Mouse (Mus musculus) heart, postnatal 25 days (tissue): ENCODE results near the gene Sipa1l2. TPM values are rescaled to one million over a fixed set of nuclear protein-coding genes. Genes with fewer than 3 reads are reported as not detected.

ENCODE experiments used
- DNase-seq: peaks from one replicate; pipeline ENCODE4 v3.0.0; 2022; ENCODE audit warnings: low spot score
- intact Hi-C: fragments of 180-260 bp; cut with DNase I; formaldehyde crosslinking; loops from one replicate; pipeline ENCODE4 v1.15.1; 2025
- total RNA-seq, 2 experiments: library from RNA; stranded (reverse); gene quantifications; 2 replicates each; pipeline ENCODE4 v1.2.3; 2021

The Sipa1l2 gene
- total RNA-seq, 2 experiments from 2014 or later, result 43.7 to 44.8 TPM

DNA sequence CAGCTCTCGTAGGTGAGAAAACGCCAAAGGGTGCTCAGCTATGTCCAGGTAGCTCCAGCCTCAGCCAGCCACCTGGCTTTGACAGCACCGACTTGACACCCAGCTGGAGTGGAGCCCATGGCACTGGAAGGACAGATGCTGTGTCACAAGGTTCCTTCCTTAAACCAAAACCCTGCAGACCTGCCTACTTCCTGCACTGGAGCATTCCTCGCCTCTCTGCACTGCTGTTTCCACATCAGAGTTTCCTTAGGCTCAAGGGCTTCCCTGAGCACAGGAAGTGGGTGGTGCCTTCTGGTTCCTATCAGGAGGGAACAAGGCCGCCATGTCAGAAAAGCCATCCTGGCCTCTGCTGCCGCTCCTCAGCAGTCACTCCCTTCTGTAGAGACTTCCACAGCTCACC is 51.3 kb downstream of the Sipa1l2 start:
- DNase-seq, result peak; percentile 41
- intact Hi-C loops, result loop anchor here (5.0 kb wide), 1 partner anchor 321 kb away; no protein-coding TSS in a partner anchor

DNA sequence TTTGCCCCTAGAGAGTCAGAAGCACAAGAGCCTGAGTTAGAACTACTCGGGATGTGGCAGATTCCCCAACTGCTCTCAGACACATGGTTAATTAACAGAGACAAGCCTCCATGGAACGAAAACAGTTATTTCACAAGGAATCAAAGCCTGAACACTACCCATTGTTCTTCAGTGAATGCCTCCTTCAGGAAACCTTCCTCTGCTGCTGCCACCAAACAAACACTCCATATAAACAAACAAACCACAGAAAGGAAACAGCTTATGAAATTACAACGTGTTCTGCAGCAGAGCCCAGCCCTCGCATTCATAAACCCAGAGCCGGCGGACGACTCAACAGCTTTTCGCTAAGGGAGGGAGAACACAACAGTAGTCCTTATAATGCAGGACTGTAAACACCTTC is 52.2 kb downstream of the Sipa1l2 start:
- no peak for DNase-seq
- intact Hi-C loops, result loop anchor here (5.0 kb wide), 1 partner anchor 320 kb away; no protein-coding TSS in a partner anchor

GRCm38 (mm10) chr8:125516115-125516905 is 53.3 kb downstream of the Sipa1l2 start:
- intact Hi-C loops, result loop anchor here (5.0 kb wide), 1 partner anchor 319 kb away; no protein-coding TSS in a partner anchor
- no peak for DNase-seq

- DNase-seq, result no peak
- intact Hi-C loops, result loop anchor here (5.0 kb wide), 1 partner anchor 318 kb away; no protein-coding TSS in a partner anchor
These were observed 53.9 kb downstream of the Sipa1l2 start for GRCm38 (mm10) chr8:125515665-125516064.

- DNase-seq, result no peak
These were observed 55.7 kb downstream of the Sipa1l2 start for GRCm38 (mm10) chr8:125513935-125514334.

GRCm38 (mm10) chr8:125513242-125513866 is 56.3 kb downstream of the Sipa1l2 start:
- DNase-seq, result no peak
- intact Hi-C loops, result loop anchor here (2.0 kb wide), 1 partner anchor 55 kb away; the partner anchor contains the start of gene Sipa1l2

More at GRCm38 (mm10) chr8:125513935-125514334, 55.7 kb downstream of the Sipa1l2 start:
- intact Hi-C loops, result loop anchor here (2.0 kb wide), 1 partner anchor 55 kb away; the partner anchor contains the start of gene Sipa1l2

- no peak for DNase-seq
- intact Hi-C loops, result loop anchor here (2.0 kb wide), 1 partner anchor 56 kb away; the partner anchor contains the start of gene Sipa1l2
These were observed 57.0 kb downstream of the Sipa1l2 start for GRCm38 (mm10) chr8:125512561-125512960.

DNA sequence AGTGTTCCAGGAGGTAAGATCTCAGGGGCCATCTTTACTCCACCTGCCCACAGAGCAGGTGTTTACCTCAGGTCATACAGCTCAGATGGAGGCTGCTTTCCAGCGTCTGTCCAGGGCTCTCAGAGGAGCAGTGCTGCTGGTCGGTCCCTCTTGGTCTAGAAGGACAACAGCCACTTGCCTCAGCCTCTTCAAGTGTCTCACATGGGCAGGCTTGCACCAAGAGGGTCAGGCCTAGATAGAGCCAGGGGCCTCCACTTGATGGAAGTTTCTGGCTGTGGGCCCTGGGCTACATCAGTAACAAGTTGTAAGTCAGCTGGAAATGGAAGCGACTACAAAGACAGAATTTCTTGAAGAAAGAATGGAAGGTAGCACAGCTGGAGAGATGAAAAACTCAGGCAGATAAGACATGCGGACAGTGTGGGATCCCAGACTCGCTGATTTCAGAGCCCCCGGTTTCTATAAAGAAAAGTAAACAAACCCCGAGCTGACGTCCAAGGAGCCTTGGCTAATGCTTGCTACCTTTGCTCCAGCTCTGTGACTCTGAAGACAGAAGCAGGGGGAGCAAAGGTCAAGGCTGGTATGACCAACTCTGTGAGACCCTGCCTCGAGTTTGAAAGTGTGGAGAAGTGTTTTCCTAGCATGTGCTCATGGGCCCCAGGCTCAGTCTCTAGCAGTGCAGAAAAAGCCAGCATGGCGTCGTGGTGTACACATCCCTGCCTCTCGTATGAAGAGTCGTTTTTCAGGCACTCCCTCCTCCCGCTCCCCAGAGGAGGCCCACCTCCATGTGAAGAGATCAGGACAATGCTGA is 58.5 kb downstream of the Sipa1l2 start:
- DNase-seq, result no peak
- intact Hi-C loops, result no loop called here

GRCm38 (mm10) chr8:125509776-125510175 is 59.8 kb downstream of the Sipa1l2 start:
- intact Hi-C loops, result no loop called here
- DNase-seq, result no peak

DNA sequence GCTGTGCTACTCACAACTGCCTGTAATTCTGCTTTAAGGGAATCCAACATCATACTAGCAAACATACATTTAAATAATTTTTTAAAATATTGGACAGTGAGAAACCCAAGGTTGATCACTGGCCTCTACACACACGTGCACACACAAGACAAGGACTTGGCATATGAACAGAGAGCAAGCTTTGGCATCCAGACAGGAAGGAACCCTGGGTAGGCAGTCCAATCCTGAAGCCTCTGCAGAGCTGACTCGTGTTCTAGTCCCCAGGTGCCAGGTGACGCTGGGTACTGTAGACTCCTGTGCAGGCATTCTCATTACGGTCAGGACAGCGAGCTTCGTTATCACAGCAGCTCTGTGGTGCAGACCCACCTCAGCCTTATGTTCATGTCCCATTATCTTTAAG is 60.4 kb downstream of the Sipa1l2 start:
- no peak for DNase-seq
- intact Hi-C loops, result no loop called here

- intact Hi-C loops, result no loop called here
- no peak for DNase-seq
These were observed 62.3 kb downstream of the Sipa1l2 start for GRCm38 (mm10) chr8:125507291-125507690.

GRCm38 (mm10) chr8:125504605-125505257 is 64.9 kb downstream of the Sipa1l2 start:
- intact Hi-C loops, result no loop called here
- no peak for DNase-seq

DNA sequence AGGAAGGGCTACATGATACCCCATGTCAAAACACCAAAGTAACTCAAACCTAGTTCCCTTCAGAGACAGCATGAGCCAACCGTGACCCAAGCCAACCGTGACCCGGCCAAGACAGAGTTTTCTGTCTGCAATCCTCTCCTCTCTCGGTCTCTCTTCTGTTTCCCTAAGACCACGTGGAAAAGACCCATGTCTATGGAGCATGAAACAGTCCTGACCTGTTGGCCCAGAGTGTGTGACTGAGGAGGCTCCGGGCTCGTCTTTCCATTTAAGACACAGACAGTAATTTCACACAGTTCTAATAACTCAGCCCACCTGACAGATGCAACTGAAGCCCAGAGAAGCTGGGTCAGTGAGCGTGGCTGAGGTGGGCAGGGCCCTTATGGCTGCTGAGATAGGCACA is 65.8 kb downstream of the Sipa1l2 start:
- DNase-seq, result no peak
- intact Hi-C loops, result no loop called here

GRCm38 (mm10) chr8:125502828-125503227 is 66.8 kb downstream of the Sipa1l2 start:
- no peak for DNase-seq

DNA sequence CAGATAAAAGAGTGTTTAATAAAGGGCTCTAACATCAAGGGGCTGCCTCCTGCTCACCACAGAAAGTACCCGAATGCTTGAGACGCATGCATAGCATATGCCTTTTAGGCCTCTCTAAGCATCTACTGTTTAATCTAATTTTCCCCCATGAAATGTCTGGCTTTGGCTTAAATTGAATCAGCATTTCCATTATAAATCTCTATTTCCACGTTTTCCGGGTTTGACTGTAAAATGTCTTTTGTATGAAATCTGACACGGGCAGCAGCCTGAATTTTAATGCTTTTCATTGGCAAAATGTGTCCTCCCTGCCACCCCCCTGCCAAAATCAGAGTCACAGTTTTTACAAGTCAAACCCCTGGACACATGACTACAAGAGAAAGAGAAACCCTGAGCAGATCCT is 69.6 kb downstream of the Sipa1l2 start:
- DNase-seq, result no peak
- intact Hi-C loops, result no loop called here

More at GRCm38 (mm10) chr8:125502828-125503227, 66.8 kb downstream of the Sipa1l2 start:
- intact Hi-C loops, result no loop called here

DNA sequence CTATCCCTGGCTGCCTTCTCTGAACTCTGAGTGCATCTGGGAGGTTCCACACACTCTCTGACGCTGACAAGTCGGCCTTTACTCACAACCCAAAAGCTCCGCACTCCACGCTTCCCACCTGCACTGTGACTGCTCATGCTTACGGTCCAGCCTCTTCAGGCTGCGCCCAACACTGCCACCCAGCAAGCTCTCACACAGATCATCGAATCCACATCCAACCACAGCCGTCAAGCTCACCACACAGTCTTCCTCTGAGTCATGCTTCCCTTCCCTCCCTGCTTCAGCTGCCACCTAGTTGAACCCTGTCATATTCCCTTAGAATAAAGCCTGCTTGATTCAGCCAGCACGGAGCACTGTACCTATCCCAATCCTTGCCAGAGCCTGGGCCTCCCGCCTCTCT is 71.1 kb downstream of the Sipa1l2 start:
- no peak for DNase-seq
- intact Hi-C loops, result no loop called here

DNA sequence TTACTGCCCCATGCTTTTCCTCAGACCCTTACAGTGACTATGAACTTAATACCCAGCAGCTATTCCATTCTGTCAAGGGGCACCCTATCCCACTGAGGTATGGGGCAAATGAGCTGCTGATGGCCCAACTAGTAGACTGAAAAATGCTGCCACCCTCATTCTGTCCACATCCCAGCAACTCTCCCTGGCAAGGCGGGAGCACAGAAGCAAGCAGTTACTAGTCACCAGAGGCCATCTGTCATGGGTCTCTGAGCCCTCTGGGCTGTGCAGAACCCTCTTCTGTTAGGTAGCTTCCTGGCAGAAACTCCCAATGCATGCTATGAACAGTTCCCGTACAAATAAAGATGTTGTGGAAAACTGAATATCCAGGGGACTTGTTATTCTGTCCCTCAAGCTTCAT is 74.1 kb downstream of the Sipa1l2 start:
- intact Hi-C loops, result no loop called here
- no peak for DNase-seq

- intact Hi-C loops, result no loop called here
- DNase-seq, result no peak
These were observed 76.3 kb downstream of the Sipa1l2 start for GRCm38 (mm10) chr8:125493254-125493815.

- intact Hi-C loops, result no loop called here
- DNase-seq, result no peak
These were observed 77.2 kb downstream of the Sipa1l2 start for GRCm38 (mm10) chr8:125492416-125492815.
